Mouse (Mus musculus) G1E (cell line): ENCODE measurements around the gene Pfn4. TPM values are rescaled to one million over a fixed set of nuclear protein-coding genes. Genes with fewer than 3 reads are reported as not detected.

Experiments
- ATAC-seq: 2 replicates; pipeline ENCODE4 v1.8.0; 2016; ENCODE audit warnings: mild to moderate bottlenecking; ENCODE audit not compliant: insufficient number of reproducible peaks, poor library complexity, low FRiP score, severe bottlenecking; ENCODE audit errors: extremely low read depth
- DNase-seq: peaks from one replicate; pipeline ENCODE4 v3.0.0; 2012; ENCODE audit warnings: low spot score
- H3K27me3 ChIP-seq: 2 replicates; pipeline ENCODE4 v1.6.1; 2012; ENCODE audit warnings: mild to moderate bottlenecking, low read length, inconsistent platforms; ENCODE audit not compliant: insufficient read depth
- H3K36me3 ChIP-seq: replicated peaks from 2 replicates; pipeline ENCODE3; 2012; ENCODE audit warnings: mild to moderate bottlenecking, inconsistent platforms
- H3K4me1 ChIP-seq: 2 replicates; pipeline ENCODE4 v1.6.1; 2012; ENCODE audit warnings: low read depth, low read length, inconsistent platforms, mixed read lengths; ENCODE audit not compliant: insufficient read depth
- H3K4me3 ChIP-seq: 2 replicates; pipeline ENCODE4 v1.5.1; 2012; ENCODE audit warnings: low read depth, mild to moderate bottlenecking, inconsistent platforms, low read length, moderate library complexity, mixed read lengths
- H3K9me3 ChIP-seq: replicated peaks from 2 replicates; pipeline ENCODE4 v1.6.1; 2012; ENCODE audit warnings: inconsistent platforms
- CTCF ChIP-seq: IDR thresholded peaks from 2 replicates; pipeline ENCODE4 v1.5.1; 2012; ENCODE audit warnings: low read depth, low read length, inconsistent platforms, mixed read lengths
- GATA1 ChIP-seq: IDR thresholded peaks from 2 replicates; pipeline ENCODE4 v1.6.1; 2012; ENCODE audit warnings: borderline replicate concordance, low read length, inconsistent platforms, mixed read lengths
- GATA2 ChIP-seq: IDR thresholded peaks from 2 replicates; pipeline ENCODE4 v1.6.1; 2012; ENCODE audit warnings: low read depth, low read length, inconsistent platforms, borderline replicate concordance
- POLR2AphosphoS5 ChIP-seq: IDR thresholded peaks from 2 replicates; pipeline ENCODE4 v1.6.1; 2012; ENCODE audit warnings: low read depth, low read length, inconsistent platforms; ENCODE audit not compliant: insufficient replicate concordance
- TAL1 ChIP-seq: conservative IDR thresholded peaks from 2 replicates; pipeline ENCODE4 v1.6.1; 2012; ENCODE audit warnings: low read depth, low read length, inconsistent platforms, mixed read lengths
- polyA plus RNA-seq: library from polyadenylated mRNA; stranded (reverse); fragments of >175 nt; gene quantifications from 2 replicates; pipeline ENCODE4 v1.2.3, GENCODE M21; 2012
- total RNA-seq, 2 experiments: library from RNA; stranded (forward) in 1 of 2; stranded (reverse) in 1 of 2; fragments of 200-1000 nt in 1 of 2; fragments of >200 nt in 1 of 2; fragmentation: Nextera tagmentation in 1 of 2; gene quantifications; 2 replicates each; pipeline ENCODE4 v1.2.3; 2014 to 2017

Gene Pfn4
- total RNA-seq (2014; fragmentation: Nextera tagmentation): not detected in 2 replicates
- 0.05 and 0.23 TPM in 2 replicates for total RNA-seq (2017)
- polyA plus RNA-seq: not detected in 2 replicates

DNA sequence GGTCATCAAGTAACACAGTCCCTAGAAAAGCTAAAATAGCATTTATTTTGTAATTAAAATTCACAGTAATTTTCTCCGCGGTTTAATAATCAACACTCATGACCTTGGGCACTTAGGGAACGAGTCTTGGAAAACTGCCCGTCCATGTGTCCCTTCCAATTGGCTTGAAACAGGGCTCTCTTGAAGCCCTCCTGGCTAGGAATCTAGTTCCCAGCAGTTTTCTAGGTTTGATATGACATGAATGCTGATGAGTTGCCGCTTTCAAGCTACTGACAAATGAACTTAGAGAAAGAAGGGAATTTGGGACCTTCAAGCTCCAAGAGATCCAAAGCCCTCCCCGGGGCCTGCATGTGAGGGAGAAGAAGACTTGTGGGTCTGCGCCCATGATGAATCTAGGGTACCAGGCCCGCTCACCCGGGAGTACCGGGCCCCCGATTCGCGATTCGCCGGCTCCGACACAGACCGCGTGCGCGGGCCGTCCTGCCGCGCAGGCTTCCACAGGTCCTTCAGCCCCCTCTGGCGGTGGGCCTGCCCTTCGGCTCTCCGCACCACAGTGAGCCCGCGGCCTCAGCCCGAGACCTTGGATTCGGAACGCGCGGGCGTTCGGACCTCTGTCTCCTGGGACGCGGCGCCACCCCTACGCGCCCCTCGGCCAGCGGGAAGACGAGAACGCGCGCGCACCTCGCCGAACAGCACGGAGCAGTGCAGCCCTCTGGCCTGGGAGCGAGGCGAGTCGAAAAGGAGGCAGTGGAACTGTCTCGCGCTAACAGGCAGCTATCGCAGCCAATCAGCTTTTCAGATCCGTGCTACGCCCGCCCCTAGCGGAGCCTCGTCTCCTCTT lies at the start of gene Pfn4, which contains the start of gene Fam228b:
TSS of gene Pfn4 (plus strand) at position 531 of the 841 bp plus-strand sequence.
TSS of gene Fam228b (minus strand) at position 776 of the 841 bp plus-strand sequence.
- DNase-seq: no peak
- no peak for ATAC-seq

DNA sequence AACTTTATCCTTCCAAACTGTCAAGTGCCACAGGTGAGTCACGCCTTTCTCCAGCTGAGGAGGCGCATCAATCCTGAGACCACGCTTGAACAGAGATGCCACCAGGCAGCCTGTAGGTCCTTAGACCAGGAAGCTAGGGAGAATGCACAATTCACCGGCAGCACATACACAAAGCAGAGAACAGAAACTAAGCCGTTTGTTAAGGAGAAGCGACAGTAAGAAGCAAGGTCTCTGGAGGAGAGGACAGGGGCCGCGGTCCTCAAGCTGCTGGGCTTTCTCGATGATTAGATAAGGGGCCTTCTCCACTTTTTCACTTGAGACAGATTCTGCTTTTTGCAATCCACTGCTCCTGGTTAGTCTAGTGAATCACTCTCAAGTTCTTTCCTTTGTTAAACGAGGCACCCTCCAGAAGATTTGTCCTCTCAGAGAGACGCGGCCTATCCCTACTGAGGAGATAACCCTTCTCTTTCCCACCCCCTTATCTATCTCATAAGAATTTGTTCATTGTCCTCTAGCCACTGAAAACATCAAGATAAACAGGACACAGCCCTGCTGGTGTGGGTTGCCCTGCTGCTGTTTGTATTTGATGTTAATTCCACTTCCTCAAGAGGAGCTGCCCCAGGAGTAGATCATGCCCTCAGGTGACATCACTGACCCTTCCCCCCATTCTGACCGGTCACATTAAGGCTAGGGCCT lies 49.6 kb upstream of the Pfn4 start:
- DNase-seq (no peak), ATAC-seq (peak; percentile 61)
- no peaks in the 10 kb centered on the region for H3K27me3 ChIP-seq
- peak overlapping the region; percentile 56; the same call in 1 of the 2 replicates for H3K4me3 ChIP-seq
- TF ChIP-seq GATA1 (no peak), TAL1 (no peak), CTCF (no peak), GATA2 (no peak), POLR2AphosphoS5 (no peak)
- H3K4me1 ChIP-seq: peaks cover 57% of the 10 kb centered on the region
- H3K36me3 ChIP-seq: peaks cover 17% of the 10 kb centered on the region
- H3K9me3 ChIP-seq: no peaks in the 10 kb centered on the region

More for the DNA sequence above, at the start of gene Pfn4, which contains the start of gene Fam228b:
- TF ChIP-seq GATA1 (no peak), TAL1 (no peak), CTCF (no peak), GATA2 (no peak), POLR2AphosphoS5 (no peak)
- Histone ChIP-seq H3K9me3 (peaks cover 9% of the 10 kb centered on the region), H3K36me3 (no peaks in the 10 kb centered on the region), H3K4me1 (no peaks in the 10 kb centered on the region), H3K27me3 (peaks cover 7% of the 10 kb centered on the region), H3K4me3 (peak within 1 kb of the TSS; percentile 19; the same call in 1 of the 2 replicates)

DNA sequence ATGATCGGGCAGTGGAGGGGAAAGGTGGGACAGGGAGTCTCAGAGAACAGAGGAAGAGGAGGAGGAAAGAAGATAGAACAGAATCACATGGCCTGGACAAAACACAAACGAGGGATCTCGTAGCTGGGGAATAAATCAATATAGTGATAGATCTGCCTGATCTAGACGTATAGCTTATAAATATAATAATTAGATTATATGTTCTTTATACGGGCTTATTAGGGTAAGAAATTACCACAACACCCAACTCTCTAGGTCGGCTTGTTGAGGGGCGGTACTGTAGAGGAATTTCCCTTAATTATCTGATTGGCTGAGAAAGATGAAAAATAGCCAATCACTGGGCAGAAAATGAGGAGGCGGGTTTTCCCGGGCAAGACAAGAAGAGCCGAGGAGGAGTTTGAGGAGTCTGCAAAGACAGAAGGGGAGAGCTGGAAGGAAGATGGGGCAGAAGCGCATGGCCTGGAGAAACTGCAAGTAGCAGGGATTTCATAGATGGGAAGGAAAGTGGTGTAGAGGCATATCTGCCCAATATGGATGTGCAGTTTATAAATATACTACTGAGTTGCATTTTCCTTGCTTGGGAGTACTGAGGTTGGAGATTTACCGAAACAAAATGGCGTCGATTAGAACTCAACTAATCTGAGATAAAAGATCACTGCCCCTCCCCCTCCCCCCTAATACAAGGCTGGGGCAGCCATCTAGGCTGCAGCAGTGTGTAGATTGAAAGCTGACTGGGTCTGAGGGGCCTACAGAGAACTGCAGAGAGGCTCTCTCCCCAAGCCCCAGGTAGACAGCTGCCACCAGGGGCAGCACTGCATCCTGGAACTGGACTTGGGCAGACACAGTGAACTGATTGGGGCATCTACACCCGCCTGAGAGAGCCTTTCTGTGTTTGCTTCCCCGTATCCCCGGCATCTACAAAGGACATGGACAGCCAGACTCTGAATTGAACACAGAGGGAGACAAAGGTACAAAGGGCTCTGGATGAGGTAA lies 48.8 kb upstream of the Pfn4 start:
- ATAC-seq: peak; percentile 71
- Histone ChIP-seq H3K27me3 (no peaks in the 10 kb centered on the region), H3K36me3 (peaks cover 8% of the 10 kb centered on the region), H3K4me1 (peaks cover 51% of the 10 kb centered on the region), H3K4me3 (peak overlapping the region; percentile 71), H3K9me3 (no peaks in the 10 kb centered on the region)
- peak; percentile 68 for DNase-seq
- TF ChIP-seq GATA2 (no peak), TAL1 (no peak), GATA1 (no peak), CTCF (no peak), POLR2AphosphoS5 (no peak)

DNA sequence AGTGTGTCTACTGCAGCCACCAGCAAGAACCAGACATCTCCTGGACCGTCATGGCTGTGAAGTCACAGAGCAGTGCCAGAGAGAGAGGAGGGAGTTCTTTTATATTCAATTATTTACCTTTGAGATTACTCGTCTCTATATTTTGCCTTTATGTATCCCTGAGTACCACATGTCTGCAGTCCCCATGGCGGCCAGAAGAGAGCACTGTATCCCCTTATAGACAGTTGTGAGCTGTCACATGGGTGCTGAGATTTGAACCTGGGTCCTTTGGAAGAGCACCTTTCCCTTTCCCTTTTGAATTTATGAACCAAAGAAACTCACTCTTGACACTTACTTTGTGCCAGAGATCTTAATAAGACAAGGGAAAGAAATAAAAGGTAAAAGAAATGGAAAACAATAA lies 39.7 kb upstream of the Pfn4 start:
- H3K4me1 ChIP-seq: peaks cover 5% of the 10 kb centered on the region
- no peaks in the 10 kb centered on the region for H3K9me3 ChIP-seq
- H3K36me3 ChIP-seq: peaks cover 2% of the 10 kb centered on the region
- ATAC-seq (no peak), DNase-seq (no peak)
- H3K4me3 ChIP-seq: no peak overlapping the region
- no peak for TF ChIP-seq TAL1
- no peak for TF ChIP-seq CTCF
- no peak for TF ChIP-seq GATA1
- TF ChIP-seq POLR2AphosphoS5: no peak
- TF ChIP-seq GATA2: no peak
- peaks cover 8% of the 10 kb centered on the region for H3K27me3 ChIP-seq

DNA sequence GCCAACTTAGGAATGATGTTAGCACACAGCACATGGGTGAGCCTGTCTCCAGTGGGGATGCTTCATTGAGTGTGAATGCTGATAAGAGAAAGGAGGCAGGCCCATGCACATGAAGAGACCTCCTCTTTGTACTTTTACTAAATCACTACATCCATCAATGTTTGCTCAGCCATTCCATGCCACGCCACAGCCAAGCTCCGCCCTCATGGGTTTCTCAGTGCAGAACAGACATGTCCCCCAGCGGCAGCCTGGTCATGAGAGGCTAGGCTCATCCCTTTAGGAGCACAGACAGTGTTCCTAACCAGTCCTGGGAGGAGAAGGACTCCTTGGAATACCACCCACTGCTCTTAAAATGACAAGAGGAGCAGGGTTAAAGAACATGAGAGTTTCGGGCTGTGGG lies 37.2 kb upstream of the Pfn4 start:
- Histone ChIP-seq H3K27me3 (peaks cover 19% of the 10 kb centered on the region), H3K9me3 (no peaks in the 10 kb centered on the region), H3K36me3 (peaks cover 2% of the 10 kb centered on the region), H3K4me3 (no peak overlapping the region), H3K4me1 (peaks cover 8% of the 10 kb centered on the region)
- TF ChIP-seq CTCF: no peak
- TF ChIP-seq GATA1: no peak
- TF ChIP-seq POLR2AphosphoS5: no peak
- TF ChIP-seq GATA2: no peak
- no peak for TF ChIP-seq TAL1
- DNase-seq: no peak
- no peak for ATAC-seq
